Mouse (Mus musculus) limb, embryonic 11.5 days (tissue): ENCODE measurements at regions not wholly inside any gene's neighbourhood (a gene's known extent, or its start where the extent isn't known, plus 50 kb on each side); places are given as distances from the start of the nearest gene placed in this dataset.
"Not testable (repeated sequence)": the region's sequence is repeated elsewhere in the genome, so short reads cannot be mapped to it uniquely, and the experiment has no call there.

Experiments used
- ATAC-seq: fragments of 200-750 bp; cut with Nextera tagmentation; 2 replicates; pipeline ENCODE4 v1.8.0; 2017; ENCODE audit warnings: low read depth; ENCODE audit not compliant: insufficient number of reproducible peaks, low FRiP score, low TSS enrichment
- DNase-seq: peaks from one replicate; pipeline ENCODE4 v3.0.0-alpha.2; 2015; ENCODE audit warnings: low spot score
- H3K27ac ChIP-seq: fragments of 300-500 bp; sonication (generic); replicated peaks from 2 replicates; pipeline ENCODE4 v1.5.1; 2014; ENCODE audit warnings: low read depth, mild to moderate bottlenecking, low read length
- H3K27me3 ChIP-seq: fragments of 300-500 bp; sonication (generic); 2 replicates; pipeline ENCODE4 v1.6.1; 2014; ENCODE audit warnings: mild to moderate bottlenecking, low read length, mixed read lengths; ENCODE audit not compliant: control insufficient read depth, insufficient read depth
- H3K36me3 ChIP-seq: fragments of 300-500 bp; sonication (generic); 2 replicates; pipeline ENCODE4 v1.6.1; 2014; ENCODE audit warnings: mild to moderate bottlenecking, low read length, moderate library complexity, mixed read lengths; ENCODE audit not compliant: control insufficient read depth, insufficient read depth
- H3K4me1 ChIP-seq: fragments of 300-500 bp; sonication (generic); 2 replicates; pipeline ENCODE4 v1.6.1; 2014; ENCODE audit warnings: low read length, mixed read lengths; ENCODE audit not compliant: control insufficient read depth, insufficient read depth
- H3K4me2 ChIP-seq: fragments of 300-500 bp; sonication (generic); 2 replicates; pipeline ENCODE4 v1.6.1; 2014; ENCODE audit warnings: low read depth, mild to moderate bottlenecking, moderate library complexity; ENCODE audit not compliant: severe bottlenecking
- H3K4me3 ChIP-seq: fragments of 300-500 bp; sonication (generic); 2 replicates; pipeline ENCODE4 v1.5.1; 2014; ENCODE audit warnings: low read depth, low read length
- H3K9ac ChIP-seq: fragments of 300-500 bp; sonication (generic); 2 replicates; pipeline ENCODE4 v1.6.1; 2014; ENCODE audit warnings: mild to moderate bottlenecking, low read length
- H3K9me3 ChIP-seq: fragments of 300-500 bp; sonication (generic); 2 replicates; pipeline ENCODE4 v1.6.1; 2016; ENCODE audit warnings: low read length; ENCODE audit not compliant: control insufficient read depth
- WGBS: fragments of 180-500 bp; shearing (Covaris S2); extraction: QIAGEN DNeasy Blood & Tissue Kit; methylation state at CpG from one replicate; pipeline ENCODE4 v1.1.7; 2014; 5-methylcytosine and 5-hydroxymethylcytosine counted together

- Histone ChIP-seq H3K9ac (no peak overlapping the region), H3K4me3 (no peak overlapping the region), H3K4me2 (no peak overlapping the region), H3K36me3 (no peaks in the 10 kb centered on the region), H3K27me3 (no peaks in the 10 kb centered on the region), H3K9me3 (no peaks in the 10 kb centered on the region), H3K27ac (no peak overlapping the region), H3K4me1 (0 out of 2 replicates have a peak, but pooled peaks cover 5% of the 10 kb centered on the region)
- 88% methylated on average over 1 of the region's 1 CpGs for WGBS
- ATAC-seq (no peak), DNase-seq (no peak)
These were observed 487.6 kb upstream of the Dab2 start for GRCm38 (mm10) chr15:5811958-5812357.

GRCm38 (mm10) chr15:5817901-5818576, 481.5 kb upstream of the Dab2 start:
- WGBS = 60% methylated on average over 7 of the region's 7 CpGs
- H3K4me1 ChIP-seq = no peaks in the 10 kb centered on the region

GRCm38 (mm10) chr15:5839963-5840362, 459.6 kb upstream of the Dab2 start:
- no peak overlapping the region for H3K4me2 ChIP-seq
- H3K27me3 ChIP-seq = no peaks in the 10 kb centered on the region
- no peaks in the 10 kb centered on the region for H3K9me3 ChIP-seq
- WGBS = 72% methylated on average over 4 of the region's 4 CpGs
- no peaks in the 10 kb centered on the region for H3K4me1 ChIP-seq
- H3K9ac ChIP-seq = no peak overlapping the region
- H3K4me3 ChIP-seq = no peak overlapping the region
- ATAC-seq = no peak
- H3K36me3 ChIP-seq = no peaks in the 10 kb centered on the region
- H3K27ac ChIP-seq = no peak overlapping the region
- no peak for DNase-seq

More at GRCm38 (mm10) chr15:5817901-5818576, 481.5 kb upstream of the Dab2 start:
- Histone ChIP-seq H3K27me3 (no peaks in the 10 kb centered on the region), H3K27ac (no peak overlapping the region), H3K36me3 (no peaks in the 10 kb centered on the region), H3K9me3 (no peaks in the 10 kb centered on the region), H3K4me3 (no peak overlapping the region), H3K9ac (no peak overlapping the region), H3K4me2 (no peak overlapping the region)
- no peak for ATAC-seq
- DNase-seq = no peak

- H3K4me2 ChIP-seq, H3K9ac ChIP-seq, H3K27me3 ChIP-seq, H3K36me3 ChIP-seq, H3K9me3 ChIP-seq, H3K4me3 ChIP-seq, H3K4me1 ChIP-seq, ATAC-seq, DNase-seq, H3K27ac ChIP-seq: not testable (repeated sequence)
- WGBS = 97% methylated on average over 14 of the region's 15 CpGs
These were observed 458.0 kb upstream of the Dab2 start for GRCm38 (mm10) chr15:5841369-5842149.

- 91% methylated on average over 5 of the region's 5 CpGs for WGBS
- H3K9me3 ChIP-seq = no peaks in the 10 kb centered on the region
- no peak overlapping the region for H3K4me3 ChIP-seq
- no peak overlapping the region for H3K27ac ChIP-seq
- H3K4me2 ChIP-seq = no peak overlapping the region
- no peaks in the 10 kb centered on the region for H3K27me3 ChIP-seq
- no peak overlapping the region for H3K9ac ChIP-seq
- ATAC-seq (no peak), DNase-seq (no peak)
- H3K36me3 ChIP-seq = no peaks in the 10 kb centered on the region
- H3K4me1 ChIP-seq = no peaks in the 10 kb centered on the region
These were observed 453.0 kb upstream of the Dab2 start for GRCm38 (mm10) chr15:5846571-5846970.

GRCm38 (mm10) chr15:5847413-5848100, 452.0 kb upstream of the Dab2 start:
- H3K4me1 ChIP-seq = no peaks in the 10 kb centered on the region
- H3K4me2 ChIP-seq = no peak overlapping the region
- no peak for ATAC-seq
- 93% methylated on average over 3 of the region's 3 CpGs for WGBS
- no peaks in the 10 kb centered on the region for H3K36me3 ChIP-seq
- no peak for DNase-seq
- H3K4me3 ChIP-seq = no peak overlapping the region
- no peak overlapping the region for H3K27ac ChIP-seq
- no peaks in the 10 kb centered on the region for H3K9me3 ChIP-seq
- H3K27me3 ChIP-seq = no peaks in the 10 kb centered on the region
- H3K9ac ChIP-seq = no peak overlapping the region

- Histone ChIP-seq H3K9ac (no peak overlapping the region), H3K27me3 (no peaks in the 10 kb centered on the region), H3K4me3 (no peak overlapping the region), H3K36me3 (no peaks in the 10 kb centered on the region), H3K4me1 (no peaks in the 10 kb centered on the region), H3K9me3 (no peaks in the 10 kb centered on the region), H3K27ac (no peak overlapping the region), H3K4me2 (no peak overlapping the region)
- ATAC-seq (no peak), DNase-seq (no peak)
- 66% methylated on average over 3 of the region's 3 CpGs for WGBS
These were observed 447.1 kb upstream of the Dab2 start for GRCm38 (mm10) chr15:5852523-5852922.

GRCm38 (mm10) chr15:5869289-5869688, 430.3 kb upstream of the Dab2 start:
- Histone ChIP-seq H3K4me1 (0 out of 2 replicates have a peak, but pooled peaks cover 3% of the 10 kb centered on the region), H3K27ac (no peak overlapping the region), H3K27me3 (no peaks in the 10 kb centered on the region), H3K4me3 (no peak overlapping the region), H3K9ac (no peak overlapping the region), H3K36me3 (no peaks in the 10 kb centered on the region), H3K4me2 (no peak overlapping the region), H3K9me3 (no peaks in the 10 kb centered on the region)
- DNase-seq = peak; percentile 53
- 16% methylated on average over 12 of the region's 12 CpGs for WGBS
- no peak for ATAC-seq
